Mouse (Mus musculus) megakaryocyte-erythroid progenitor cell, adult 5-6 weeks (primary cell): ENCODE results near the gene Ankrd22. TPM values are rescaled to one million over a fixed set of nuclear protein-coding genes. Genes with fewer than 3 reads are reported as not detected.

ENCODE experiments used
- ATAC-seq: replicated peaks from 2 replicates; pipeline ENCODE4 v1.8.0; 2016; ENCODE audit warnings: mild to moderate bottlenecking, inconsistent platforms; ENCODE audit not compliant: severe bottlenecking, poor library complexity, low FRiP score, low TSS enrichment
- total RNA-seq, 2 experiments: library from RNA; stranded (forward) in 1 of 2; stranded (reverse) in 1 of 2; fragments of 200-1000, 215-1000 nt in 1 of 2; fragments of >200 nt in 1 of 2; fragmentation: Nextera tagmentation in 1 of 2; gene quantifications; 2 replicates each; pipeline ENCODE4 v1.2.3; 2014 to 2017

Gene Ankrd22
- total RNA-seq, 2 experiments from 2014 or later, result not detected

DNA sequence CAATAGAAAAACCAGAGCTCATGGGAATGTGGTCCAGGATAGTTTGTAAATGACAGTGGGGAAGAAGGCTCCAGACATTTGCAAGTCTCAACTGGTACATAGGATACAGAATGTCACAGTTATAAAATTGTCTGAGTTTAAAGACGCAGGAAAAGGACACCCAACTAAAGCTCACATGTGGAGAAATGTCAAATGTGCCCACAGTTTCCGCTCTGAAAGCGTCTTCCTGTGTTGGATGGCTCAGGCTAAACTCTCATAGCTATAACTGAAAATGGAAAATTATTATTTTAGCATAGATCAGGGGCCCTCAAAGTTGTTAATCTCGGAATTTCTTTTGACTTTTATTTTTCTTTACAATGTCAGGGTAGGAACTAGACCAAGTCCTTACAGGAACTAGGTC lies 21.0 kb upstream of the Ankrd22 start:
- ATAC-seq, result no peak

DNA sequence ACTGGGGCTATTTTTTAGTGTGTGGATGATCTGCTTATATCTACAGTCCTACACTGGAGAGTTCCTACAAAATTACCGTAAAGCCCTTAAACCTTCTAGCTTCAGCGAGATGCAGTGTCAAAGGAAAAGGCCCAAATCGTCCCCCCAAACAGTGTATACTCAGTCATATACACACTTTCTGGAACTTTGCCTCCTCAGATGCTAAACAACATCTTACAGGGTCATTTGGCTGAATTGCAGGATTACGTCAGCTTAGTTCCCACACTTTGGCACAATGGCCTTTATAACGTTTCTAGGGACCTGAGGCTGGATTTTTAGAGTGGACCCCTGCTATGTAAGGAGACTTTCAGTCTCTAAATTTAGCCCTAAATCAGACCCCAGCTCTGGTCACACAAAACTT lies 16.6 kb upstream of the Ankrd22 start:
- no peak for ATAC-seq

DNA sequence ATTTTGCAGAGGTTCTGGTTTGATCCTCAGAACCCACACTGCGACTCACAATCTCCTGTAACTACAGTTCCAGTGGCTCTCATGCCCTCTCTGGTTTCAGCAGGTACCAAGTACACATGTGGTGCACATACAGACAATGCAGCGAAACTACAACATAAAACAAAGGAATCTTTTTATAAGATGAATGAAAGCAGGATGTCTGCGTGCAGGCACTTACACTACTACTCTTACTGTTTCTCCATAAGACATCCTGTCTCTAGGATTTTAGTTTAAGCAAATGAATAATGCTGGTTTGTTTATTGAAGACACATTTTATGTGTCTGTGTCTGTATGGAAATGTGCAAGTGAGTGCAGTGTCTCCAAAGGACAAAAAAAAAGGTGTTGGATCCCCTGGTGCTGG lies 15.4 kb upstream of the Ankrd22 start:
- no peak for ATAC-seq

DNA sequence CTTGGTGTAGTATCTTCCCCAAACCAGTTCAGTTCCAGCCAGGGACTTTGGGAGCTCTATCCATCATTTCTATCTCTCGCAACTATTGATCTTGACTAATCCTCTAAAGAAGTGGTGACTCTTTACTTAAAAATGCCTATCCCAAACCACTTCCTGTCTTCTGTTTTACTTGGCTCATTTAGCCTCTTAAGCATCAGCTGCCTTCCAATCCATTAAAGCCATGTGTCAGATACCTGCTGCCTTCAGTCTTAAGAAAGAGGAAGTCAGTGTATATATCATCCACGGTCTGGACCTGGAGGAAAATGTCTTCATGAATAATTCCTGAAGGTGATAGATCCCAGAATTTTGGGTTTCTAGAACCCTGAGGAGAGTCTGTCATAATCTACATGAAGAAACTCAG lies 14.5 kb upstream of the Ankrd22 start:
- ATAC-seq, result no peak

DNA sequence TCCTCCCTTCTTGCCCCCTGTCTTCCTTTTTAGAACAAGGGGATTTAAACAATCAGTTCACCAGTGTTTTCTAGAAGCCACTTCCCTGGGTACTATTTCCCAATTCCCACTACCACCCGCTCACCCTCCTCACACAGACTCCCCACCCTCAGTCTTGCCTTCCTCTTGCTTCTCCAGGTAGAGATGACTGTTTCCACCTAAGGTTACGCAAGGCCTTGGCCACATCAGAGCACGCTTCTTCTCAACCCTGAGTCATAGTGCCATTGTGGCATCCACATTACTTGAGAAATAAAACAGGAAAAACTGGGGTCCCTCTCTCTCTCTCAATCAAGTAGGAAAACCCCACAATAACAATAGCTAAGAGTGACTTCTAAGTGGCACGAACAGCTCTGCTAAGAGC lies 13.3 kb upstream of the Ankrd22 start:
- ATAC-seq, result no peak

DNA sequence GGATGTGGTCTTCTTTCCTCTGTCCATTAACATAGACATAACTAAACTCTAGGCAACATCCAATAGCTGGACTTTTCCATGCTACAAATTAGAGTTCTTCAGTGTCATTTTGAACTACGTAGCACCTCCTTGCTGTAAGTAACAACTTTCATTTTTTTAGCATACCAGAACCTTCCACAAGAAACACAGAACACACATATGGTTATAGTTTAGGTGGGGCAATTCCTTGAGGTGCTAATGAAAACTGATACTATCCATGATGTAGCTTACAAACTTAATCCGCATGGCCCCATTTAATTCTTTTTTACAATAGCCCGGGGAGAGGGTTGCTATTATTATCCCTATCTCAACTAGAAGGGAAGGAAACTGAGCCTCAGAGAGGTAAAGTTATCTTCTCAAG lies 8.2 kb upstream of the Ankrd22 start:
- ATAC-seq, result no peak

DNA sequence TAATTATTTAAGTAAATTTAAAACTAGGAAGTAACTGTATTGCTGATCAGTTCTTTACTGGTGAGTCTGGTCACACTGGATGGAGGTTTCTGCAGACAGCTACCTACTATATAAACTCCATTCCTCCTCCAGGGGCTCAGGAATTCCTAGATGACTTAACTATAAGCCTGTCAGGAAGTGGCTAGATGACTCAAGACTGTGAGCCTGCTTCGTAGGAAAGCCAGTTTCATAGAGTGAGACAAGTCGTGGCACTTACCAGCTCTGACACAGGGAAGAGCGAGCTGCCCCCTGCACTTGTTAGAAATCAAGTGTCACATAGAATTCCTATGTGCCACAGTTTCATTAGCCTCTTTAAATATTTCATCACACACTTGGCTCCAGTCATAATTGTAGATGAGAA lies 5.3 kb upstream of the Ankrd22 start:
- no peak for ATAC-seq

DNA sequence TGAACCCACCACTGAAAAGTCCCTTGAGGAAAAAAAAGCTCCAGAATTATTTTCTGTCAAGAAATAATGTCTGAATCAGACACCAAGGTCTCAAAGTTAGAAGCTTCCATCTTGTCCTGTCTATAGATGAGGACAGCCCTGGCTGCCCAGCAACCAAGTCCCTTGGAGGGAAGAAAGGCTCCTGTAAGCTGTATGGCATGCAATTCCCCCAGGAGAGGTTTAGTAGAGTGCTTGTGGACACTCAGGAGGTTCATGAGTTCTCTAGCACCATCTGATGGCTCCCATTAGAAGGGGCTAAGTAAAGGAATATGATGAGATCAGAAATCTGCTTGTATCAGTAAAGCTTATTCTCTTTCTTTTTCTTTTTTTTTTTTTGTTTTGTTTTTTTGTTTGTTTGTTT lies 3.3 kb upstream of the Ankrd22 start:
- no peak for ATAC-seq

DNA sequence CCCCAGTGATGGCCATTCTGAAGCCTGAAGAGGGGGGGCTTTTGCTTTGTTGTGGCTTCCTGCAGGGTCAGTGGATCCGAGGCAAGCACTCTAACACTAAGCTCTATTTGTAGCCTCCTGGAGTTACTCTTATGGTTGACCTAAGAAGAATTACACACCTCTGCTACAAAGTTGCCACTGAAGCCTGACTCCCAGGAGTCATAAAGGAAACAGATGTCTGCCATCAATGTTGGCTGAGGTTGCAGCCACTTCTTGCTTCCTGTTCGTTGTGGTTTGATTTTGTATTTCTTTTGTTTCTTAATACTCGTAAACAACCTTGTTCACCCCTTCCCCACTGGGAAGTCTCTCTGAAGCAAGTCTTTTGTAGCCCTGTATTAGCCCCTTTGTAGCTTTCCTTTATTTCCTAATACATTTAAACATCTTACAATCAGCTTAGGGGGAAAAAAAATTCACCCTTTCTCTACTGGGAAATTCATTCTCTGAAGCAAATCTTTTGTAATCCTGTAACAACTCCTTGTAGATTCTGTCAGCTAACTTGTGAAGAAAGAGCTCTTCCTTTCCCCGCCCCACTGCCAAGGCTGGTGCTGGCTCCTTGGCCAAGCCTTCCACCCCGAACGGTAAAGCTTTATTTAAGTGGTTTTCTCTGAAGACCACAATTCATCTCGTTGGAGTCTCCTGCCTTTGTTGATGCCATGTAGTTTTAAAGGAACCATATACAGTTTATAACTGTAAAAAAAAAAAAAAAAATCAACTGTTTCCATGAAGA lies 2.2 kb upstream of the Ankrd22 start:
- ATAC-seq, result no peak

DNA sequence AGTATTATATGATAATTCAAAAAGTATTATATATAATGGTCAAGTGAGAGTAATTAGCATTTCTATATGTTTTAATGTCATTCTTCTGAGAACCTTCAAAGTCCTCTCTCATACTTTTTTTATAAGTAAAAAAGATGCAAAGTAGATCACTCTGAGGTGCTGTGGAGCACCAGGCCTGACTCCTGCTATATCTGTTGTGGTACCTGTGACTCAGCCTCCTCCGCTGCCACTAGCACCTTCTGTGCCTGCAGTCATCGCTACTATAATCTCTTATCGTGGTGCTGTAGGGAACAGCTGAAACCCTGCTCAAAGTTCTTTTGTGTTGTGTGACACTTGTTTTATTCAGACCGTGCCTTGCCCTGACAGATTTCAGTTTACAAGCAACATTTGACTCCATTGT lies 533 bp upstream of the Ankrd22 start:
- ATAC-seq, result no peak

DNA sequence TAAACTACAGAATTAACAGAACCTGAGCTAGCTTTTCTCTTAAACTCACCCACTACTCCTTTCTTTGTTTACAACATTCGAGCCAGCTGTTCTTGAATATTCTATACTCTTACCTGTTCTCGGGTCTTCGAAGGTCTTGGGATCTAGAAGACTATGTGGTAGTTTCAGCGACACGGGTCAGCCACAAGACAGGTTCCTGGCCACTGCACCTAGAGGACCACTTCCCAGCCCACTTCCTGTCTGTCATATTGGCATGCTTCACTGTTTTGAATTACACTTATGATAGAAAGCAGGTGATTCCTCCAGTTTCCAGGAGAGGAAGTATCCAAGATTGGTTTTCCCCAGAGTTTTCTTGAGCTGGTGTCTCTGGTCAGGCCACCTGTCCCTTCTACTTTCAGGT lies 3.2 kb downstream of the Ankrd22 start:
- no peak for ATAC-seq

DNA sequence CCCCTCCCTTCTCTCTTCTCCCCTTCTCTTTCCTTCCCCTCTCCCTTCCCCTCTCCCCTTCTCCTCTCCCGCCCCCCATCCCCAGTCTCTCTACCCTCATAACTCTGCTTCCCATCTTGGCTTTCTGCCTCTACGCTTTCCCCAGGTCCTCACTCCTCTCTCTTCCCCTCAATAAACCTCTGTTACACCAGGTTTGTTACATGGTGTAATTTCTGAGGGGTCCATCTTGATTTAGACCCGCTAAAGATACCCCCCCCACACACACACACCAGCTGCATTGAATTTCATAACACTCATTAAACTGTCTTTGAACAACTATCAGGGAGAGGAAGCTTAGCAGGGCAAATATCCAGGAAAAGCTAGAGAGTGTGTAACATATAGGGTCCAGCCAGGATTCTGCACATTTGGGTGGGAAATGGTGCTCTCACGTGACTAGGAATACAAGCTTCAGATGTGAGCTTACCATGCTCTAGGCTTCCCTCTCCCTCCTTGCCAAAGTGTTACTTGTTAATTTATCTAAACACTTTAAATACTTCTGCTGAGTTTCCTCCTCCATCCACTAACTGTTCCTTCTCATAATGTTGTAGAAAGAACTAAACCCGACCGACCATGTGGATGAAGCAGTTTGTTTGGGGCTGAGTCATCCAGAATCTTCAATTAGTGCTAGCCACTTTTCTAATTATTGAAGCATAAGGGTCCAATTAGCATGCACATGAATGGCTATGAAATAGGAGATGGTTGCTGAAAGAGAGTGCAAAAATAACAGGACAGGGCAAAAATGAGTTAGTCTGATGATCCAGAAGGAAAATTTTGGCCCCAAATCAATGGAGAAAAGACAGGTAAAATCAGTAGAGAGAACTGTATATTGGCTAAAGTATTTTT lies 12.3 kb downstream of the Ankrd22 start:
- no peak for ATAC-seq

DNA sequence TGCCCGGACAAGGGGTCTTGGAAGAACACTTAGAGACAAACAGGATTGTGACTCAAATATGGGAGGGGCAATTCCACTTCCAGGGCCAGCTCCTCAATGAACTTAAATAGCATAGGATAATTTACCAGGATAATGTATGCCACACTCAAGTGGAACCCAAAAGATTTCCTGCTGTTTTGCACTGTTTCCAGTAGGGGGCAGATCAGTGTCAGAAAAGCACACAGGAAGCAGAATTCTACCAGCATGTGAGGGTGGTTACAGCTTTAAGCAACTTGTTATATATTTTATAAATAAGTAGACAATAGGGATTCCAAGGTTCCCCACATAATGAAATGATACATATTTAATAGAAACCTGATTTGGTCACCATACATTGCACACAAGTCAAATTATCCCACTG lies 13.9 kb downstream of the Ankrd22 start:
- ATAC-seq, result no peak

DNA sequence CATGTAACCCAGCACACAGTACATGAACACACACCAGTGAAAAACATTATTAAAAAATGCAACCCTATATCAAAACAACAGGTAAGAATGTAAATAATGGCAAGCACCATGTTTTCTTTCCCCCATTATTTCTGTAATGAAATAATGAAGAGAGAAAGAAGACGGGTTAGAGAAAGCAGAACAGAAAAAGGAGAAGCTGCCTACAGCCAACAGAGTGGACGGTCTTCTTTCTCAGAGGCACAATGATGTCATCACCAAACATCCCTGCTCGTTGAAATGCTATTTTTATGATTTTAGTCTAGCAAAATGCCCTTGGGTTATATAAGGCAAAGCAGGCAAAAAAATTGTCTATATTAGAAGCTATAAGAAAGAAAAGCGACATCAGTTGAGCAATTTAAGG lies 17.4 kb downstream of the Ankrd22 start:
- no peak for ATAC-seq

DNA sequence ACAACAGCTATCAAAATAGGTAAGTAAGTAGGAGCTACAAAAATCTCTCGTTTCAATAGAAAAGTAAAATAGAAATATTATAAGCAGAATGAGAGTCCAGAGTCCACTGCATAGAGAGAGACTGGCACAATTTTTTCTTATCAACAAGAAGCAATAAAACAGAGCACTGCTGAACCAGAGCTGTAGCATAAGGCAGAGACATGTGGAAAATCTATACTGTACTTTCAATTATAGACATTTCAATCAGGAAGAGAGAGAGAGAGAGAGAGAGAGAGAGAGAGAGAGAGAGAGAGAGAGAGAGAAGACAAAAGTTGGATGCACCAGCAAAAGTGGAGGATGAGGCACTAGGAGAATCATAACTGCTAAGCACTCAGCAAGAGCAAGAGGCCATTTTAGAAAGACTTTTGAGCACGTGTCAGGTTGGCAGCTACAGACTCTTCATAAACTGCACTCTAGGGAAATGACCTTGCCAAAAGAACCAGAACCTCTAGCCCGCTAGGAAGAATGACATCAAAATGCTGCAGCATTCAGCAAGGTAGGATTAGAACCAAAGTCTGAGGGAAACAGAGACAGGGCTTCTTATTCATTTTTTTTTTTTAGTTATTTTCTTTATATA lies 26.3 kb downstream of the Ankrd22 start:
- ATAC-seq, result no peak

DNA sequence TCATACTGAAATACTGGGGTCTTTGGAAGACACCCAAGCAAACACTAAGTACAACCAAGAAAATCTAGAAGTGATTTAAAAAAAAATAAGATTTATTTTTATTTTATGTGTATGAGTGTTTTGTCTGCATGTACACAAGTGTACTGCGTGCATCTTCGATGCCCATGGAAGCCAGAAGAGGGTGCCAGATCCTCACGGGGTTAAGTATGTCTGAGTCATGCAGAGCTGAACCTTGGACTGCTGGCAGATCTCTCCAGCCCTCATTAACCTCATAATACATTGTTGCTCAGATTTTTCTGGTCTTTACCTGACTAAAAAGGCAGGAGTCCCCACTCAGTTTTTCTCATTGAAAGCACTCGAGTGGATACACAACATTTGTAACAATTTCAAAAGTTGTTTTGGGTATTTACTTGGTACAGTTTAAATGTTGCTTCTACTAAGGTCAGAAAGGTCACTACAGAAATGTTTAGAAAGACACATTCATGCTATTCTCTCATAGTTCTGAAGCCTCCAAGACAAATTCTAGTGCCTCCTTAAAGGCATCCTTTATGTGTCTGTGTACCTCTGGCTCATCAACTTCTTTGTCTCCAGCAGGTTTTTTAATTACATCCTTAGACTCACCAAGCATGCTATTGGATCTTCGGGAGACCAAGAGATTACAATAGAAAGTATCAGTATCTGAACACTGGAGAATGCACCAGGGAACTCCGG lies 27.0 kb downstream of the Ankrd22 start:
- no peak for ATAC-seq

DNA sequence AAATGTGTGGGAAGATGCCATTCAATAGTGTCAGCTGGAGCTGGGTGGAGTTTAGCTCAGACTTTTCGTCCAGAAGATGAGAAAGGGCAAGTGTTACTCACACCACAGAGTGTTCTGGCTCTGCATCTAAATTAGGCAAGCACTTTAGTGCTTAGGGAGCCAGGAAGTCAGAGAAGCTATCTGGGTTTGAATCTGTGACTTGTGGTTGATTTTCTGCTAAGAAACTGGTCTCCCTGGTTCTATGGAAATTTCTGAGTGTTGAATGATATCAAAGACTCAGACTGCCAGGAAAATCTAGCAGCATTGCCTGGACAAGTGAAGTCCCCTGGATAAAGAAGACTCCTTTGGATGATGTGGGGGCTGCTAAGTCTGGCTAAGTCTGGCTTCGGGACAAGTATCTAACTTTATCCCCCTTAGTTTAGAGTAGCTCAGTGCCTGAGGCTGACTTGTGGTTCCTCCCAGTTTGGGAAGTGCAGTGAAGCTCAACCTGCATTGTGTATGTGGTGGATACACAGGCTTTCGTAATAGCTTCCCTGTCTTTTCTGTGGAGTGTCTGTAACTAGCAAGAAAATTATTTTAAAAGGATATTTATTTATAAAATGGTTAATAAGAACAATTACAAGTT lies 45.6 kb downstream of the Ankrd22 start:
- ATAC-seq, result no peak

DNA sequence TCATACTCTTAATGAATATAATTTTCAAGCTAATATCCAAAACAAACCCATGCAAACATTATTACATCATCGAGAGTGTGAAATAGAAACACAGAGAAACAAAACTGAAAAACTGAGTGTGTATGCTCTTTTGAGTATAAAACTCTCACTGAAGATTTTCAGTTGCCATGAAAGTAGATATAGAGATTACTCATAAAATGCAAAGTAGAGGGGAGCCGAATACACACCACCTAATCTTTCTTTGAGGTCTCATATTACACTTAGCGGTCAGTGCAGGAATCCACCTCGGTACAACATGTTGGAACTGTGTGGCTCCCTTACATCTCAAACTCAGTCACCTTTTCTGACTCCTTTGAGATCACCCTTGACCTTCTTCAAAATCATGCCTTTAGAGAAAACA lies 46.2 kb downstream of the Ankrd22 start:
- no peak for ATAC-seq

DNA sequence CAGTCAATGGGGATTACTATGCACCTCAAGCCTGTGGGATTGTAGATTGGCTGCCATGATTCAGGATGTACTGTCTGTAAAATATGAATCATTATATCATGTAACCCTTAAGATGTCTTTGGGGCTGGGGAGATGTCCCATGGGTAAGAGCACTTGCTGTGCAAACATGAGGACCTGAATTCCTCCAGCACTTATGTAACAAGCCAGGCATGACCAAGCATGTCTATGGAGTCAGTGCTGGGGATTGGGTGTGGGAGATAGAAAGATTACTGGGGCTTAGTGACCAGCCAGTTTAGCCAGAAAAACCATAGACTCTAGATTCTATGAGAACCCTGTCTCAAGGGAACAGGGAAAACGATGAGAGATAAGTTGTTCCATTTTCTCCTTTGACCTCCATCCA lies 46.8 kb downstream of the Ankrd22 start:
- no peak for ATAC-seq

DNA sequence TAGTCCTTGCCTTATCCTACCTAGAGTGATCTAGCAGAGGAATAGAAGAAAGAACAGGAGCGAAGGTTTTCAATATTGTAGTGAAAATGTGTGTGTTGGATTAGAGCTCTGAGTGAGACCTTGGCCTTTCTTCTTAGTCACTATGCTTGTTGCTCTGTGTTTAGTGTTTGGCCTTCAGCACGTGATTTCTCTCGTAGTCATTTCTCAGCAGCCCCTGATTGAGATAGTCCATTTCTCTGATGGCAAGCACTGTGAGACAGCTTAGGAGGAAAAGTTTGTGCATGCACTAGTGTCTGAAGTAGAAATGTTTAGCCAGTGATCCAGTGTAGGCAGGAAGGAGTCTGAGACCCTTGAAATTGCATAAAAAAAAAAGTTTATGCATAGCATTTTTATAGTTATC lies 61.0 kb downstream of the Ankrd22 start:
- ATAC-seq, result no peak
